Mouse (Mus musculus): ENCODE measurements around the gene Btg1. TPM values are rescaled to one million over a fixed set of nuclear protein-coding genes. Genes with fewer than 3 reads are reported as not detected.
A peak's percentile ranks its signal among the peaks of the same experiment; 100 is the strongest.

Btg1 gene
- polyA plus RNA-seq, 1 experiment from 2014 or later, result 48.9 TPM

GRCm38 (mm10) chr10:96628100-96628912 lies 11.5 kb downstream of the Btg1 start:
- no peaks in the 10 kb centered on the region for H3K9me3 ChIP-seq (replicated peaks; ENCODE audit: control insufficient read depth, low read length)
- no peak overlapping the region for H3K9ac ChIP-seq (replicated peaks; ENCODE audit: low read length)
- ATAC-seq (replicated peaks; ENCODE audit: insufficient number of reproducible peaks, low FRiP score, low TSS enrichment, low read depth) (no peak), DNase-seq (ENCODE audit: low spot score) (no peak)
- H3K4me2 ChIP-seq (ENCODE audit: low read depth, low read length), result no peak overlapping the region
- no peak overlapping the region for H3K4me3 ChIP-seq (ENCODE audit: low read depth, low read length)
- H3K27me3 ChIP-seq (ENCODE audit: control insufficient read depth, insufficient read depth, low read length), result no peaks in the 10 kb centered on the region
- no peak overlapping the region for H3K27ac ChIP-seq (replicated peaks; ENCODE audit: low read depth, low read length)
- H3K4me1 ChIP-seq (ENCODE audit: control insufficient read depth, insufficient read depth, low read length), result no peaks in the 10 kb centered on the region
- no peaks in the 10 kb centered on the region; the same call in 1 of the 2 replicates for H3K36me3 ChIP-seq (replicated peaks; ENCODE audit: control insufficient read depth, insufficient read depth, low read depth, low read length)
- WGBS, result 89% methylated on average over 16 of the region's 16 CpGs

- Histone ChIP-seq H3K9ac (replicated peaks; ENCODE audit: low read length) (no peak overlapping the region), H3K36me3 (replicated peaks; ENCODE audit: control insufficient read depth, insufficient read depth, low read depth, low read length) (no peaks in the 10 kb centered on the region; the same call in 1 of the 2 replicates), H3K4me3 (ENCODE audit: low read depth, low read length) (no peak overlapping the region), H3K4me2 (ENCODE audit: low read depth, low read length) (no peak overlapping the region), H3K27me3 (ENCODE audit: control insufficient read depth, insufficient read depth, low read length) (no peaks in the 10 kb centered on the region), H3K9me3 (replicated peaks; ENCODE audit: control insufficient read depth, low read length) (no peaks in the 10 kb centered on the region), H3K27ac (replicated peaks; ENCODE audit: low read depth, low read length) (no peak overlapping the region), H3K4me1 (ENCODE audit: control insufficient read depth, insufficient read depth, low read length) (no peaks in the 10 kb centered on the region)
- WGBS, result 88% methylated on average over 7 of the region's 7 CpGs
- no peak for ATAC-seq (replicated peaks; ENCODE audit: insufficient number of reproducible peaks, low FRiP score, low TSS enrichment, low read depth)
- no peak for DNase-seq (ENCODE audit: low spot score)
Measured at GRCm38 (mm10) chr10:96628913-96629199, 12.1 kb downstream of the Btg1 start.

GRCm38 (mm10) chr10:96630110-96630509 lies 13.3 kb downstream of the Btg1 start:
- Histone ChIP-seq H3K27me3 (ENCODE audit: control insufficient read depth, insufficient read depth, low read length) (no peaks in the 10 kb centered on the region), H3K4me2 (ENCODE audit: low read depth, low read length) (no peak overlapping the region), H3K9ac (replicated peaks; ENCODE audit: low read length) (no peak overlapping the region), H3K36me3 (replicated peaks; ENCODE audit: control insufficient read depth, insufficient read depth, low read depth, low read length) (no peaks in the 10 kb centered on the region; the same call in 1 of the 2 replicates), H3K27ac (replicated peaks; ENCODE audit: low read depth, low read length) (no peak overlapping the region), H3K4me1 (ENCODE audit: control insufficient read depth, insufficient read depth, low read length) (no peaks in the 10 kb centered on the region), H3K9me3 (replicated peaks; ENCODE audit: control insufficient read depth, low read length) (no peaks in the 10 kb centered on the region), H3K4me3 (ENCODE audit: low read depth, low read length) (no peak overlapping the region)
- DNase-seq (ENCODE audit: low spot score), result no peak
- WGBS, result 81% methylated on average over 5 of the region's 5 CpGs
- no peak for ATAC-seq (replicated peaks; ENCODE audit: insufficient number of reproducible peaks, low FRiP score, low TSS enrichment, low read depth)

GRCm38 (mm10) chr10:96631066-96631711 lies 14.4 kb downstream of the Btg1 start:
- H3K27me3 ChIP-seq (ENCODE audit: control insufficient read depth, insufficient read depth, low read length), result no peaks in the 10 kb centered on the region
- peak; percentile 52 for DNase-seq (ENCODE audit: low spot score)
- H3K27ac ChIP-seq (replicated peaks; ENCODE audit: low read depth, low read length), result no peak overlapping the region
- no peak overlapping the region for H3K4me3 ChIP-seq (ENCODE audit: low read depth, low read length)
- no peak for ATAC-seq (replicated peaks; ENCODE audit: insufficient number of reproducible peaks, low FRiP score, low TSS enrichment, low read depth)
- no peak overlapping the region for H3K4me2 ChIP-seq (ENCODE audit: low read depth, low read length)
- H3K36me3 ChIP-seq (replicated peaks; ENCODE audit: control insufficient read depth, insufficient read depth, low read depth, low read length), result no peaks in the 10 kb centered on the region; the same call in 1 of the 2 replicates
- no peaks in the 10 kb centered on the region for H3K4me1 ChIP-seq (ENCODE audit: control insufficient read depth, insufficient read depth, low read length)
- WGBS, result 50% methylated on average over 9 of the region's 9 CpGs
- H3K9ac ChIP-seq (replicated peaks; ENCODE audit: low read length), result no peak overlapping the region
- no peaks in the 10 kb centered on the region for H3K9me3 ChIP-seq (replicated peaks; ENCODE audit: control insufficient read depth, low read length)

- Histone ChIP-seq H3K27ac (replicated peaks; ENCODE audit: low read depth, low read length) (no peak overlapping the region), H3K9me3 (replicated peaks; ENCODE audit: control insufficient read depth, low read length) (no peaks in the 10 kb centered on the region), H3K4me1 (ENCODE audit: control insufficient read depth, insufficient read depth, low read length) (no peaks in the 10 kb centered on the region), H3K36me3 (replicated peaks; ENCODE audit: control insufficient read depth, insufficient read depth, low read depth, low read length) (no peaks in the 10 kb centered on the region; the same call in 1 of the 2 replicates), H3K9ac (replicated peaks; ENCODE audit: low read length) (no peak overlapping the region), H3K27me3 (ENCODE audit: control insufficient read depth, insufficient read depth, low read length) (no peaks in the 10 kb centered on the region), H3K4me2 (ENCODE audit: low read depth, low read length) (no peak overlapping the region), H3K4me3 (ENCODE audit: low read depth, low read length) (no peak overlapping the region)
- WGBS, result 69% methylated on average over 12 of the region's 12 CpGs
- ATAC-seq (replicated peaks; ENCODE audit: insufficient number of reproducible peaks, low FRiP score, low TSS enrichment, low read depth) (no peak), DNase-seq (ENCODE audit: low spot score) (no peak)
Measured at GRCm38 (mm10) chr10:96632271-96633144, 15.7 kb downstream of the Btg1 start.

GRCm38 (mm10) chr10:96633145-96633516 lies 16.3 kb downstream of the Btg1 start:
- Histone ChIP-seq H3K4me2 (ENCODE audit: low read depth, low read length) (no peak overlapping the region), H3K4me1 (ENCODE audit: control insufficient read depth, insufficient read depth, low read length) (no peaks in the 10 kb centered on the region), H3K9me3 (replicated peaks; ENCODE audit: control insufficient read depth, low read length) (no peaks in the 10 kb centered on the region), H3K27ac (replicated peaks; ENCODE audit: low read depth, low read length) (no peak overlapping the region), H3K9ac (replicated peaks; ENCODE audit: low read length) (no peak overlapping the region), H3K27me3 (ENCODE audit: control insufficient read depth, insufficient read depth, low read length) (no peaks in the 10 kb centered on the region), H3K36me3 (replicated peaks; ENCODE audit: control insufficient read depth, insufficient read depth, low read depth, low read length) (no peaks in the 10 kb centered on the region; the same call in 1 of the 2 replicates), H3K4me3 (ENCODE audit: low read depth, low read length) (no peak overlapping the region)
- WGBS, result 75% methylated on average over 4 of the region's 4 CpGs
- DNase-seq (ENCODE audit: low spot score) (no peak), ATAC-seq (replicated peaks; ENCODE audit: insufficient number of reproducible peaks, low FRiP score, low TSS enrichment, low read depth) (no peak)

GRCm38 (mm10) chr10:96635472-96635871 lies 18.7 kb downstream of the Btg1 start:
- Histone ChIP-seq H3K27me3 (ENCODE audit: control insufficient read depth, insufficient read depth, low read length) (no peaks in the 10 kb centered on the region), H3K9ac (replicated peaks; ENCODE audit: low read length) (no peak overlapping the region), H3K36me3 (replicated peaks; ENCODE audit: control insufficient read depth, insufficient read depth, low read depth, low read length) (no peaks in the 10 kb centered on the region), H3K4me1 (ENCODE audit: control insufficient read depth, insufficient read depth, low read length) (no peaks in the 10 kb centered on the region), H3K4me2 (ENCODE audit: low read depth, low read length) (no peak overlapping the region), H3K4me3 (ENCODE audit: low read depth, low read length) (no peak overlapping the region), H3K9me3 (replicated peaks; ENCODE audit: control insufficient read depth, low read length) (no peaks in the 10 kb centered on the region), H3K27ac (replicated peaks; ENCODE audit: low read depth, low read length) (no peak overlapping the region)
- DNase-seq (ENCODE audit: low spot score), result no peak
- ATAC-seq (replicated peaks; ENCODE audit: insufficient number of reproducible peaks, low FRiP score, low TSS enrichment, low read depth), result no peak
- whole genome bisulfite sequencing, result 61% methylated on average over 4 of the region's 4 CpGs
